Mouse (Mus musculus): Measurements from ENCODE around the gene Igf2bp3.

The Igf2bp3 gene

DNA sequence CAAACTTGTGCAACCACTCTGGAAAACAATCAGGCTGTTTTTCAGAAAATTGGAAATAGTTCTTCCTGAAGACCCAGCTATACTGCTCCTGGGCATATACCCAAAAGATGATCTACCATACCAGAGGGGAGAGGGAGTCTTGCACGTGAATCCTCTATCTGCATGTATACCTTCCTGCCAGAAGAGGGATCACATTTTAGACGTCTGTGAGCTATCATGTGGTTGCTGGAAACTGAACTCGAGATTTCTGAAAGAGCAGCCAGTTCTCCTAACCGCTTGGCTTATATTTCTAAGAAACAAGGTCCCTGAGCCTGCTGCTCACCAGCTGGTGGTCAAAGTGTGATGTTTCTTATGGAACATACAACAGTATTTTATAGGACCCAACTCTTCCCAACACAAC, 146.4 kb downstream of the Igf2bp3 start:
- DNase-seq (ENCODE audit: low read depth) = no peak

DNA sequence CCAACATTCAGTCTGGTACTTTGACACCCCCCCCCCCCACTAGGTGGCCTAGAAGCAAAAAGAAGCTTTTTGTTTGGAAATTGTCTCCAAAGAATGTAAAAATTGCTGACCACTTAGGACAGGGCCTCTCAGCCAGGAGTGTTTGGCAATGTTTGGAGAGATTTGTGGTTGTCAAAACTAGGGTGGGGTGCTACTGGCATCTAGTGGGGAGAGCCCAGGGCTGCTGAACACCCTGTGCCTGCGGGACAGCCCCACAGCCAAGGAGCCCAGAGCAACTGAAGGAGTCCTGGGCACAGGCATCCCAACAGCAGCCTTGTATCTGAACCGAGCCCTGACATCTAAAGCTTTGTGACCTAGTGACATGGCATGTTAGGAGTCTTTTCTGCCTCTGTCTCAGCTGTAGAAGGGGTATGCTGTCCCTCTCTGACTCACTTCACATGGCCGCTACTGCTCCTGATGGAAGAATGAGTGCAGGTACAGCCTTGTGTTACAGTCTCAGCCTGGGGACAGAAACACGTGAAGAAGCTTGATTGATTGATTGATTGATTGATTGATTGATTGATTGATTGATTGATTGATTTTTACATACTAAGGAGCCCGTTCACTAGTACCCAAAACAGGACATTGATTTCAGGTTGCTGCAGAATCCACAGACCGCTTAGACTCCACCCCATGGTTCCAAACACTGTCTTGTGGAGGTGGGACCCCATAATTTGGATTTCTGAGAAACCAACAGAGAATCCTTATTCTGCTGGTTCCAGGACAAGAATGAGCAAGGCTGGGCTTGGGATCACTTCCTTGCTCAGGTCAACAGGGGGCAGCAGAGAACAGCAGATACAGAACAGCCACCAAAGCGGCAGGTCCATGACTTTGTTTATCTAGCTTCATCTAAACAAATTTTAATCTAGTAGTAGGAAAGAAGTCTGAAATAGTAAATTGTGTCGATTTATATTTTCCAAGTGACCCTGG, 157.4 kb downstream of the Igf2bp3 start:
- peak; percentile 62 for DNase-seq (ENCODE audit: low read depth)

DNA sequence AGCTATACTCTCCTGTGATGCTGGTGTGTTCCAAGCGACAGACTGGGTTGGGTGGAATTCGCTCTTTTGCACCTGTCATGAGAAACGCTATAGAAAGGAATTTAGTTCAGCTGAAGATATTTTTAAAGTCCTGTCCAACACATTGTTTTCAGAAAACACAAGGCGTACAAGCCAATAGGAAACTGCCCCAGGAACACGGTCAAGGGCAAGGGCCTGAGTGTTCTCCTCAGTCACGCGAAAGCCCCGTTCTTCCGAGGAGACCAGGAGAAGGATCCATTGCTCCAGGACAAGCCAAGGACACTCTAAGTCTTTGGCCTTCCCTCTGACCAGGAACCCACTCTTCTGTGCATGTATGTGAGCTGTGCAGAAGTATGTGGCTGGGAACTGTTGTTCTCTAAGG, 158.7 kb downstream of the Igf2bp3 start:
- no peak for DNase-seq (ENCODE audit: low read depth)

DNA sequence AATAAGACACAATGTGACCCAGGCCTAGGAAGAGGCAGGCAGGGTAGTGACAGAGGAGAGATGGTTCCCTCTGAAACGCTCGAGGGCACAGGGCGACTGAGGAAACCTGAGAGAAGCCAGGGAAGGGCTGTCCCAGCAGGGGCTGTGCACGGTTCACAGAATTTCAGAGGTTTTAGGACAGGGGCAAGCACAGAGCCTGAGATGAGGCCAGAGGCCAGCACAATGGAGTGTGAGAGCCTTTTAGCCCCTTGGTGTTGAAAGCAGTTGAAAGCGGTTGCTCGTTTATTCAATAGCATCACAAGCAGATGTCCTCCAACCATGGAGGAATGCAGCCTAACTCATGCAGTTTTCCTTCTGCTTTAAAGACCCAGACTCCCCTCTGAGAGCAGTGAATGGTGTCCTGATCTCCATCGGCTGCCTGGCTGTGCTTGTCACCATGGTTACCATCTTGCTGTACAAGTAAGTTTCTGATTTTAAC, 159.5 kb downstream of the Igf2bp3 start:
- DNase-seq (ENCODE audit: low read depth) = no peak

DNA sequence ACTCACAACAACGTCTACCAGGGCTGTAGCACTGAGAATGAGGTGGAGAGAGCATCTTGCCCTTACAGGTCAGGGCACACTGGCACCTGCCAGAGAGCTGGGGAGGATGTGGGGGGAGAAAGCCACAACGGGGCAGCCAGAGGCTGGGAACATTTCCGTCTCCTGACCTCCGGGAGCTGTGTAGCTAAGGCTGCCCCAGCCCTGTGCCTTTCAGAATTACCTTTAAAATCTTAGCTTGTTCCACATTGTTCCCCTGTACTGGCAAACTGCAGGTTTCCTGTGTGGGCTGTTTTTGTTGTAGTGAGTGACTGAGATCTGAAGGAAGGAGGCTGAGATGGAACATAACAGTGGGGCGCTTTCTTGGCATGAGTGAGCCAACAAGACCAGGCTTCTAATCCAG, 162.6 kb downstream of the Igf2bp3 start:
- no peak for DNase-seq (ENCODE audit: low read depth)

DNA sequence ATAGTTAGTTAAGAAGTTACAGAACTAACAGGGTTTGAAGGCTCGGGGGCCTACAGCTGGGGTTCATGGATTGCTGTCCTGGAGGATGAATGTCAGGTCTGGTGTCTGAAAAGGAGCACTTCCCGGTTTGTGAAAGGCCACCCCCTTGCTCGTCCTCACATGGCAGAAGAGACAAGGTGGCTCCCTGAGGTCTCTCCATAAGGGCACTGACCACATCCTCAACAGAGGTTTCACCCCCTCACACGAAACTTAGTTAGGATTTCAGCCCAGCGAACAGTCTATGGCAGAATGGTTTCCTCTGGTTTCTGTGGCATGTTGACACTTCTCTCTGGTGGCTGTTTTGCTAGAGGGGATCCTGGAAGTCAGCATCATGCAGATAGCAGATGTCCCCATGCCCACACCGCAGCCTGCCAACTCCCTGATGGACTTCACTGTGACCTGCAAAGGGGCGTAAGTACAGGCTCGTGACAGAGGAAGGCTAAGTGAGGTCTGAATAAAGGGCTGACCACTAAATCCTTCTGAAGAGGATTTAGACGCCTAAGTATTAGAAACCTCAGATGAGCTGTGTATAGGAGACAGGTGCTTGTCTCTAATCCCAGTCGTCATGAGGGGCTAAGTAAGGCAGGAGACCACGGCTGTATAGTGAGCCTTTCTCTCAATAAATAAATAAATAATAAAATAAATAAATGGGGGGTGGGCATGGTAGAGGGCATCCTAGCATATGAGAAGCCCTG, 163.9 kb downstream of the Igf2bp3 start:
- DNase-seq (ENCODE audit: low read depth) = no peak

DNA sequence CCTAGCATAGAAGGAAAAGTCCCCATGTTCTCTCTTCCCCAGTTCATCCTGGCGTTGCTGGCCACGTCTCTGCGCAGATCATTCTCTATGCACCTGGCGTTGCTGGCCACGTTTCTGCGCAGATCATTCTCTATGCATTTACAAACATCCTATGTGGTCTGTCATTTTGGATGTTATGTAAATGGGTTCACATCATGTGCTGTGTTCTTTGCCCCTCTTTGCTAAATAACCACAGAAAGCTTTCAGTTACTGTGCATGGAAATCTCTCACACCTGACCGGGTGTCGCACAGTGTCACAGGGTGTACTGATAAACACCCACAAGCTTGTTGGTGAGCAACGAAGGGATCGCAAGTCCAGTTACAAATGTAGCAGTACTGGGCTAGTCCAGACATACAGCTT, 166.4 kb downstream of the Igf2bp3 start:
- DNase-seq (ENCODE audit: low read depth) = no peak

DNA sequence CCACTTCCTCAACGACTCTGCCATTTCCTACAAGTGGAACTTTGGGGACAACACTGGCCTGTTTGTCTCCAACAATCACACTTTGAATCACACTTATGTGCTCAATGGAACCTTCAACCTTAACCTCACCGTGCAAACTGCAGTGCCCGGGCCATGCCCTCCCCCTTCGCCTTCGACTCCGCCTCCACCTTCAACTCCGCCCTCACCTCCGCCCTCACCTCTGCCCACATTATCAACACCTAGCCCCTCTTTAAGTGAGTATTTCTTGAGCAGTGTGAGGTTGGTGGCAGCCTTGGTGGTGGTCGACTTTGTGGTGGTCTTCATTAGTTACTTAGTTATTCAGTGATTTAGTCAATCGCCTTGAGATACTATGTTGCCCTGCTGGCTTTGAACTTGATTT, 166.9 kb downstream of the Igf2bp3 start:
- no peak for DNase-seq (ENCODE audit: low read depth)

DNA sequence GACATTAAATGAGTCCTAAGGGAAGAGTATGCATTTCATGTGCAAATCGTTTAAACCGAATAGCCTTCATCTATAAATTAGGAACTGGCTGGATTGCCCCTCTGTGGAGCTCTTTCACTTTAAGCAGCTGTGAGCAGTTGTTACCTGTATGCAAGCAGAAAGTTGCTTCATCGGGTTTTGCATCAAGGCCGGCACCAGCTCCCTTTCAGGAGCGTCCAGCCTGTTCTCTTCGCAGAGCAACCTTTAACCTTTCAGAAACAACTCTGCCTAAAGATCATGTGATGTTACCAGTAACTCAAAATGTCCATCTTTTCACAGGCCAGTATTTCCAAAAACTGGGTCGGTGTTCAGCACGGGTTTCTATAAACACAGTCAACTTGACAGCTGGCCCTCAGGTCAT, 167.8 kb downstream of the Igf2bp3 start:
- DNase-seq (ENCODE audit: low read depth) = no peak

DNA sequence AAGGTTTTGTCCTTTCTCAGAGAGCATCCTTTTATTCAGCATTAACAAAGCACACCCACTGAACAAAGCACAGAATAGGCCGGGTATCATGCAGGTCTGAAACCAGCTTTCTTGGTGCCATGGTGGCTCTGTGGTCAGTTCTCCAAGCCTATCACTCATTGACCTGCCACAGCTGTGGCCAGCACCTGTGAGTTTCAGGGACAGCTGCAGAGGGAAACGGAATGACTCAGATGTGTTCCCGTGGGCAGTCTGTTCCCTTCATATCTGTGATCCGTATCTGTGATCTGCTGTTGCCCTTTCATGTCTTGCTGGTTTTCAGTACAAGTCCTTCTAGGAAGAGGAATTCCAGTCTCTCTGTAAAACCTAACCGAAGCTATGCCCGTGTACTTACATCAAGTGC, 168.3 kb downstream of the Igf2bp3 start:
- no peak for DNase-seq (ENCODE audit: low read depth)

DNA sequence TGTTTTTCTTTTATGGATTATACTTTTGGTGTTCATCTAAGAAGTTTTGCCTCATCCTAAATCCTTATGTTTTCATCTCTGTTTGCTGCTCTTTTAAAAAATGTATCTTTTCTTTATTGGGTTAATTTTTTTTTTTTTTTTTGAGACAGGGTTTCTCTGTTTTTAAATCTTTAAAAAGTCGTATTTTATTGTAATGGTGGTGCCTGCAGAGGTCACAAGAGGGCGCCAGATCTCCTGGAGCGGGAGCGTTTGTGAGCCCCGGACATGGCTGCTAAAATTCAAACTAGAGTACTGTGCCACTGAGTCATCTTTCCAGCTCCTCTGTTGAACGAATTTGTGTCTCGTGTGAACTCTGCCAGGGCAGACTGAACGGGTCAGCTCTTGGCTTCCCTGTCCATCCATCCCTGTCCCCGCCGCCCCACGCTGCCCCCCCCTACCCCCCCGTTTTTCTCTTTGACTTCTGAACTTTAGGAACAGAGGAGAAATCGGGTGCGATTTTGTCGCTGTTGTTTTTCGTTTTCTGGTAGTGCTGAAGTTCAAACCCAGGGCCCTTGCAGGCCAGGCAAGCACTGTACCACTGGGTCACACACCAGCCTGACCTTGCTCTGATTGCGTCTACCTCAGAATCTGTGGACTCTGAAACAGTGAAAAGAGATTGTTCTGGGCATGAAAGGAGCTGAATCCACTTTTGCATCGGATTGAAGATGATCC, 175.1 kb downstream of the Igf2bp3 start:
- DNase-seq (ENCODE audit: low read depth) = peak; percentile 23

DNA sequence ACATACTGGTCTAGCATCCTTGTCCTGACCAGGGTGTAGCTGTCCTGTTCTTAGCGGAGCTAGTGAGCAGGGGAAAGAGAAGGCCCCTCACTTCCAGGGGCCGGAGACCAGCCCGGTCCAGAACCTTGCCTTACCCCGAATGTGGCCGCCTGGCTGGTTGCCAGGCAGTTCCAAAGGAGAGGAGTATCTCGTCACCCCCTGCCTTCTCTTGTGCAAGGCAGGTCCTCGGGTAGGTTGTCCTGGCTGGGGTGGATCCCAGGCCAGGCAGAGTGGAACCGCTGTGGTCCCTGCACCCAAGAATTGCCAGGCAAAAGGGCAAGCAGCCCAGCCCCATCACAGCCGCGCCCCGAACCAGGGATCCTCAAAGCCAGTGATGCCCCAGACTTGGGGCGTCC, 177.5 kb downstream of the Igf2bp3 start:
- no peak for DNase-seq (ENCODE audit: low read depth)

DNA sequence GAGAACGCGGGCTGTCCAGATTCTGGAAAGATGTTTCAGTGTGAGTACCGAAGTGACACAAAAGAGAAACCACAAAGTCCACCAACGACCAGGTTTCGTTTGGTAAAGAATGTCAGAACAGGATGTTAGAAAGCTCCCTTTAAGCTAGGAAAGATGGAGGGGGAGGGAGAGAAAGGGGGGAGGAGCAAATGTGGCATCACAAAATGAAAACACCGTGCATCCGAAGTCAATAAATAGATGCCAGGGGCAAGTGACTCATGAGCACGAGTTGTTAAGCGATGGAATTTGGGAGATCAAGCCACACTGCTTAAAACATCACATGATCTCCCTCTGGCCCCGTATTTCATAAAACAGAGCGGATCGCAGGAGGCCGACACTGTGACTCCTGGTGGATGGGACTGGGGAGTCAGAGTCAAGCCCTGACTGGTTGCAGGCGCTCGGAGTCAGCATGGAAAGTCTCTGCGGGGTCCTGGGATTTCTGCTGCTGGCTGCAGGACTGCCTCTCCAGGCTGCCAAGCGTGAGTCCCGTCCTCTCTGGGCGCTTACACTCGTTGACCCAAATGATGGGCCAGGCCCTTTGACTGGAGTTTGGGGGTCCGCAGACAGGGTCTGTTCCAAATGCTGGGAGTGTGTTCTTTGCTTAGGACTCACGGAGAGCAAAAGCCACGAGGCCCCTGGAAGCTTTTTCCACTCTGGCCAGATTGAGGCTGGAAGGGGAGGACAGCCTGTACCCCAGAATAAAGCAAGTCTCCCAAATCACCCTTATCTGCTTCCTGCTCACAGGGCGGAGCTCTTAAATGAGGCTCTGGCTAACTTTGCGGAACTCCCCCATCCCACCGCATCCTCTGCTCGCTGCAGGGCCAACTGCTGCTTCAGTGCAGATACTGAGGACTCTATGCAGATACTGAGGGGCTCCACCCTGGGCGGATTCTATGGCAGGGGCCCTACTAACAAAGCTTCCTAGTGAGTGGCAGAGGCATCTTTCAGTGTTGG, 178.2 kb downstream of the Igf2bp3 start, which contains the start of gene Gpnmb:
Gene Gpnmb, plus strand, starts transcription at position 272 of the 993 bp plus-strand sequence.
- no peak for DNase-seq (ENCODE audit: low read depth)

Measured in c-Kit-positive CD71-positive TER-119-negative erythroid progenitor cells, embryonic 14.5 days (primary cell).